Mouse (Mus musculus) neural tube, embryonic 10.5 days (tissue): ENCODE results near the gene Lnp1.
"Not testable (repeated sequence)": the region's sequence is repeated elsewhere in the genome, so short reads cannot be mapped to it uniquely, and the experiment has no call there.

ENCODE experiments used
- DNase-seq: peaks from one replicate; pipeline ENCODE4 v3.0.0-alpha.2; 2017; ENCODE audit warnings: low spot score; ENCODE audit errors: extremely low spot score

Gene Lnp1

DNA sequence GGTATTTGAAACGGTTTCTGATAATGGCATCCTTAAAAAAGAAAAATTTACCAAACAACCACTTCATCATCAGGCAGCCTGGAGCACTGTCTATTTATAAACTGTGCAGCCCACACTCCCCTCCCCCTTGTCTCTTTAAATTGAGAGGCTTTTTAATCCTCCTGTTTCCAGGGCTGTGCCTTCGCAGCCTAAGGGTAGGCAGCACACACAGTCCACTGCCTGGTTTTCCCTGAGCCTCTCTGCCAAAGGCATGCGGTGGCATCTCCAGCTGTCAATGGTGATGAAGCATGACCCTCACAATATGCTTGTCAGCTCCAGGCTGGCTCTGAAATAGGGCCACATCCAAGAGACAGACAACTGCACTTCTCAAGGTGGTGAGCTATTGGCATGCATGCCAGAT, at the start of gene Lnp1:
Gene Lnp1 (minus strand): TSS at position 39 of the 400 bp plus-strand sequence.
- no peak for DNase-seq

- DNase-seq, result no peak
Observed at GRCm38 (mm10) chr16:56974646-56975045, 46.8 kb upstream of the Lnp1 start.

DNA sequence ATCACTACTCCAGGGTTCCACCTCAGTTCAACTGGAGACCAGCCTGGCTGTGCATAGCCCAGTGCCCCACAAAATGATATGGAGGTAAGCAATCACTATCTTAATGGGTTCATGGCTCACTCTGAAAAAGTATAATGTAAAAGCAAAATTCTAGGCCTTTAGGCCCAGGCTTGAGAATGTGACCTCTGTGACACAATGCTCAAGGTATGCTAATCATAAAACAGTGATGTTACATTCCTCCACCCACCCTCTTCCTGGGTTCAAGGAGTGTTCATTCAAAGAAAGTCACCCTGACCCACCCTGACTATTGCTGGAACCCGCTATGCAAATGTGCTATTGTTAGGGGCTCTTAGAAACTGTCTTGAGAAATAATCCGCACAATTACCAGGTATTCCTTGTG, 30.4 kb upstream of the Lnp1 start:
- not testable (repeated sequence) for DNase-seq

DNA sequence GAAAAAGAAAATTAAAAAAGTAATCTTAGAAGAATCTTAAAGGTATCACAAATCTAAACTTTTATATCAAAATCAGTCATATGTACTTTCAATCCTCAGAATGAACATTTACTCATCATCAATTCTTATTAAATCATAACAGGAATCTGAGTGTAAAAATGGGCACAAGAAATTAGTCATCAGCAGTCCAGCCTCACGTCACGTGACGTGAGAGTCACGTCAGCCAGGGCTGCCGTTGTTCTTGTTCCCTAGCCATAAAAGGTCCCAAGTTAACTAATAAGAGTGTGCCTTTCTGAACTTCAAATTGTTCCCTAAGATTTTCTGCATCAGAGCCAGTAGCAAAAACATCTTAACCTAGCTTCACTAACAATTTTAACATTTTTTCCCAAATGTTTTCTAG, 21.2 kb upstream of the Lnp1 start:
- DNase-seq, result no peak

- DNase-seq, result no peak
Observed at GRCm38 (mm10) chr16:56942341-56942740, 14.5 kb upstream of the Lnp1 start.

DNA sequence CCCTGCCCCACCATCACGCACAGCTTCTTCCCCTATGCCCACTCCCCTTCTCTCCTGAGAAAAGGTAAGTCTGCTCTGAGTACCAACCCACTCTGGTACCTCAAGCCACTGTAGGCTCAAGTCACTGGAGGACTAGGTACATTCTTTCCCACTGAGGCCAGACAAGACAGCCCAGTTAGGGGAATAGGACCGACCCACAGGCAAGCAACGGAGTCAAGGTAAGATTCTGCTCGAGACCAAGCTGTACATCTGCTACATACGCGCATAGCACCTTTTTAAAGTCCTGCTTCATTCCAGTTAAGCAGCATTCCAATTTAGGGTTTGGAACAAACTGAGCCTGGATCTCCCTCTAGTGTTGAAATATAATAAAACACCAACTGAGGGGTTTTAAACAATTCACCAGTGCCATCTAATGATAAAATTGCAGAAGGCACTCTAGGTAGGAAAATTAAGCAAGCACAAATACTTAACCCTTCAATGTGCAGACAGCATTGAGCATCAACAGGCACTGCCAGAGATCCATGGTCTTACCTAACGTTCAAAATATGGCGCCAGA, 7.7 kb downstream of the Lnp1 start:
- peak; percentile 20 for DNase-seq

- no peak for DNase-seq
Observed at GRCm38 (mm10) chr16:56917230-56917629, 10.6 kb downstream of the Lnp1 start.

GRCm38 (mm10) chr16:56908986-56909385, 18.9 kb downstream of the Lnp1 start:
- DNase-seq, result no peak

- DNase-seq, result not testable (repeated sequence)
Observed at GRCm38 (mm10) chr16:56902206-56902605, 25.7 kb downstream of the Lnp1 start.

GRCm38 (mm10) chr16:56891583-56891982, 36.3 kb downstream of the Lnp1 start:
- DNase-seq, result no peak

DNA sequence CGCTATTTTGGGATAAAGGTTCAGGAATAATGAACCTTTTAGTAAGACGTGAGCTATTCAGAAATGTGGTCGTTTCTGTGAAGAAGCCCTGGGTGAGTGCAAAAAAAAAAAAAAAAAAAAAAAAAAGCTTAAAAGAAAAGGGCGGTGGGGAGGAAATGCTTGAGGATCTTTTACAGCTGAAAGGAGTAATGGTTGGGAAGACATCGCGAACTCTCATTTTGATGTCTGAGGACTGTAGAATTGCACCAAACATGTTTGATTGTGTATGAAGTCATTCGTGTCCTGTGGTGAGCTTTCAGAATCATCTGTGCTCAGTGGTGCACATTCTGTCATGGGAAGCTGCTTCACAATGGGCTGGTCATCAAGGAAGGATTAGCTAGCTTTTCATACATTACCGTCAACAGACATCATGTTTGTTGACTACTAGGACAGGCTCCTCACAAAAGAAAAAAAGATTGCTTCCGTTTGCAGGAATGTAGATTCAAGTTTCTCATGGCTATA, 41.2 kb downstream of the Lnp1 start:
- no peak for DNase-seq

DNA sequence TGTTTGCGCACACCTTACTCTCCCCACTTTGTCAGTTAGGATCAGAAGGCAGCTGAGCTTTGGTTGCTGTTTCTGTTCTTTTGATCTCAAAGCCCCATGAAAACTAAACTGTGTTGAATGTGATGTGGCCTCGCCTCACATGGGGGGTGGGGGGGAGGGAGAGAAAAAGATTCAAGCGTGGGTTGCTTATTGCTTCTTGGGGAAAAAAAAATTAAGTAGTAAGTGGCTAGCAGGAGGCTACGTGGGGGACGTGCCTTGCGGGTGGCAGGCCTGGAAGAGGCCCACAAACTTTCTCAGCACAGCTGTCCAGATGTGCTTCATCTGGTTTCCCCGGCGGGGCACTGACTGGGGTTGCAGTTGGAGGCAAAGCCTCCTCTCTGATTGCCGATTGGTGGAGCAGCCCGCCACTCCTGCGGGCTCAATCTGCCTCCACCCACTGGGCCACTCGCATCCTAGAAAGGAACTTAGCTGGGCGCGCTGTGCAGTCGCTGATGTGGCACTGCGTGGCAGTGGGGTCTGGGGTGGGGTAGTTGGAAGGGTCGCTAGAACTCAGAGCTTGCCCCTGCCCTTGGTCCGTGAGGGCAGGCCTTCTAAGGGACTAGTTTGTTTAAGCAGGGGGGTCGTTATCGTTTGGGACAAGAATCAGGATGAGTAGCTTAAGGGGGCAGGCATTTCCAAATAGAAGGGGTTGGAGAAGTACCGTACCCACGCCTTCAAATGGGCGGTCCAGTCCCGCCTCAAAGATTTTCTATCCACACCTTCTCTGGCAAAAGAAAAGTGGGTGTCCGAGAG, 41.8 kb downstream of the Lnp1 start, which contains the start of gene Tmem45a:
Gene Tmem45a (minus strand): TSS at position 343 of the 792 bp plus-strand sequence.
- DNase-seq, result peak; percentile 78

DNA sequence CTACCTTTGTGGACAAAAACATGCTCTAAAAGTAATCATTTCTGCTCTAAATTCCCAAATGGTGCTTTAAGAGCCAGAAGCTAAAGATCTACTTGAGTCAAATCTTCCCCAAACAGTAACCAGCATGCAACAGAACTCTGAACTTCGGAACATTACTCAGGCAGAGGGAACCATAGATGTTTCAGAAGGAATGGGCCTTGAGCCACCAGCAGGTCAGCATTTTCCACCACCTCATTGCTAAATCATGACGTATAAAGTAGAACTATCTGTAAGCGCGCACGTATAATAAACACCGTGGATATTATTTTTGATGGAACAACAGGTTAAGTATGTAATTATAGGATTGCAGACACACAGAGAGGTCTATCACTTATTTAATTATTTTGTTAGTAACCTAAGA, 43.0 kb downstream of the Lnp1 start:
- no peak for DNase-seq

DNA sequence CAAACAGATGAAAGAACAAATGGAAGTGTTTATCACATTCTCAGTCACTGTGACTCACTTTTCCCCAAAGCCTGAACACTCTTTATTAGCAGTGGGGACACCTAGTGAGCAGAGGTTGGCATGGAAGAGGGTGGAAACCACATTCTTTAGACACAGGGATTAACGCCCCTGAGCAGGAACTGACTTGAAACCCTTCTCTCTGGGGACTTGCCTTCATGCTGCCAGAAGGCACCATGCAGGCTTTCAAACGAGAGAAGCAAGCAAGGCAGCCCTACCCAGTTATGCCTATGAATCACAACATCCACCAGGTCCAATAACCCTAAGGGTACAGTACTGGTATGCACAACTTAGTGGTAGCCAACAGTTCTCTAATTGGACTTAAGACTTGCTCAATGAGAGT, 54.5 kb downstream of the Lnp1 start:
- no peak for DNase-seq

GRCm38 (mm10) chr16:56870458-56870857, 57.4 kb downstream of the Lnp1 start:
- no peak for DNase-seq

DNA sequence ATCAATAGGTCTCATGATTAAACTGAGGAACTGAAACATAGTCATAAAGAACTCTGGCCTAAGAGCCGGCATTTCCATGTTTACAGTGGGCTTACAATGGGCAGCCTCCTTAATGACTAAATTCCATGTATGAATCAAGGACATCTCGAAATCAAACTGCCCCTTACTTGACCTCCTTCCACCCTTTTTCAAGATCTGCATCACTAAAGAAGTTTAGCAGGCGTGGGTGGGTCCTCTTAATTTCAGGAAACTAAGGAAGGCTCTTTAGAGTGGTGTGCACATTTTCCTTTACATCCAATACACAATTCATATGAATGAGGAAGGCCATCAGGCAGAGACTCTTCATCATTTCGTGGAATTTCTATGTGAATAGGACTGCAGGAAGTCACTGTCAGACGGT, 59.5 kb downstream of the Lnp1 start:
- DNase-seq, result no peak

- no peak for DNase-seq
Observed at GRCm38 (mm10) chr16:56867591-56867990, 60.3 kb downstream of the Lnp1 start.
